Mouse (Mus musculus) CH12.LX (cell line): ENCODE data around the gene Ank3.

Source experiments
- CHD1 ChIP-seq: IDR thresholded peaks from 2 replicates; pipeline ENCODE4 v1.6.1; 2012; ENCODE audit warnings: low read depth, low read length, improper control_type of control experiment, inconsistent platforms
- CTCF ChIP-seq, 2 experiments: IDR thresholded peaks in 1 of 2; conservative IDR thresholded peaks in 1 of 2; 2 replicates each; pipeline ENCODE4 v1.5.1; 2011 to 2012; ENCODE audit warnings: low read depth in 2 of 2, low read length in 2 of 2, improper control_type of control experiment in 1 of 2, inconsistent platforms in 1 of 2, mild to moderate bottlenecking in 1 of 2, moderate library complexity in 1 of 2
- SIN3A ChIP-seq: IDR thresholded peaks from 2 replicates; pipeline ENCODE4 v1.6.1; 2012; ENCODE audit warnings: low read length, improper control_type of control experiment, inconsistent platforms

DNA sequence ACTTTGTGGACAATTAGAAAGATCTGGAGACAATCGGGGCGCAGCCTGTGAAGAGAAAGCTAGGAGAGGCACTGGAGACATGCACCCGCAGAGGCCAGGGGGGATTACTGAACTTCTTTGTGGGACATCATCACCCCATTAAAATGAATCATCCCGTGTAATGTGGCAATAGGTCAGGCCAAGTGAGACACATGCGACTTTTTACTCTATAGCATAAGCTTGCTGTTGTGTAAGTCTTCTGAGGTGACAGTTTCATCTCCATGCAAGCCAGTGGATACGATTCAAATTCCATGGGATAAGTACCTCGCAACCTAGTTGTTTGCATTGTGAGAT, 179.1 kb downstream of the Ank3 start:
- no peak for TF ChIP-seq CTCF (conservative IDR thresholded peaks at IDR 0.05 in 1 of 2, IDR thresholded peaks at IDR 0.05 in 1 of 2; ENCODE audit: low read depth in 2 of 2, low read length in 2 of 2)
- no peak for TF ChIP-seq CHD1
- no peak for TF ChIP-seq SIN3A
